Mouse (Mus musculus): ENCODE results near the gene Rnf39. TPM values are rescaled to one million over a fixed set of nuclear protein-coding genes. Genes with fewer than 3 reads are reported as not detected.

Rnf39 gene
- polyA plus RNA-seq, 1 experiment from 2014 or later = 0.80 TPM

DNA sequence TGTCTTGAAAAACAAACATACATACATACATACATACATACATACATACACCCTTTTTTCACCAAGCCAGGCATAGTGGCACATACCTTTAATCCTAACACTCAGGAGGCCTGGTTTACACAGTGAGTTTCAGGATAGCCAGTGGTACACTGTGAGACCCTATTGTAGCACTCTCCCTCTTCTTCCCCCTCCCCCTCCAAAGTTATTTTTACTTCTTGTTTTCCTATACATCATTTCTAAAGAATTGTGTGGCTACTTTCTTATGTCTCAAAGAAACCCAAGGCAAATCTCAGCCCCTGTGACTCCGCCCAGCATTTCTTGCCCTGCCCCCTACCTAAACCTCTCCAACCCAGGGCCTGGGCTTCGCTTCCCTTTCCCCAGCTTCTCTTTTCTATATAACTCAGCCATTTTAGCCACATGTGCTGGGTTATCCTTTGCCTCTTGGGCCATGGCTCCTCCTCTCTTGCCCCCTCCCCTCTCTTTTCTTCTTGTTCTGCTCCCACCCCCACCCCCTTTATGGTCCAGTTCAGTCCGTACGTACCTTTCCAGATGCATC, 51.1 kb downstream of the Rnf39 start:
- WGBS = 90% methylated on average over 4 of the region's 4 CpGs

DNA sequence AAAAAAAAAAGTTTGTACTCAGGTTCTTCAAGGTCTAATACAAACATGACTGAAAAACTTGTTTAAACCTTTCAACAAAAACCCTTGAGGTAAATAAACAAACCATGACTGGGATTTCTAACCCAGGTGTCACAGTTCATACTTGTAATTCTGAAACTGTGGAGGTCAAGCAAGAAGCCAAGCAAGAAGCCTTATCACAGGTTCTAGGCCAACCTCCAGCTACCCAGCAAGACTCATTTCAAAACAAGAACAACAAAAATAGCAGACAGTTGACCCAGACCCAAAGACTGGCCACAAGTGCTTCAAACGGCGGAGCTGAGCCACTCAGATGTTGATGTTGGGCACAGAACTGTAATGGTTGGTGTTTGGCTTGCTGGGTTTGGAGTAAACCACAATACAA, 51.8 kb downstream of the Rnf39 start:
- no peaks in the 10 kb centered on the region for H3K9me3 ChIP-seq
- H3K27ac ChIP-seq (replicated peaks) = no peak overlapping the region
- no peak overlapping the region for H3K4me3 ChIP-seq
- 92% methylated on average over 2 of the region's 2 CpGs for WGBS
- peaks cover 1% of the 10 kb centered on the region for H3K27me3 ChIP-seq
- H3K9ac ChIP-seq (replicated peaks) = no peak overlapping the region
- H3K36me3 ChIP-seq = no peaks in the 10 kb centered on the region
- no peak for ATAC-seq (replicated peaks)
- H3K4me2 ChIP-seq (replicated peaks) = no peak overlapping the region
- H3K4me1 ChIP-seq = no peaks in the 10 kb centered on the region

More for the DNA sequence above, 51.1 kb downstream of the Rnf39 start:
- Histone ChIP-seq H3K4me3 (no peak overlapping the region), H3K36me3 (no peaks in the 10 kb centered on the region), H3K4me2 (replicated peaks) (no peak overlapping the region), H3K27me3 (peaks cover 8% of the 10 kb centered on the region), H3K4me1 (no peaks in the 10 kb centered on the region), H3K27ac (replicated peaks) (no peak overlapping the region), H3K9ac (replicated peaks) (no peak overlapping the region), H3K9me3 (no peaks in the 10 kb centered on the region)
- ATAC-seq (replicated peaks) = no peak

DNA sequence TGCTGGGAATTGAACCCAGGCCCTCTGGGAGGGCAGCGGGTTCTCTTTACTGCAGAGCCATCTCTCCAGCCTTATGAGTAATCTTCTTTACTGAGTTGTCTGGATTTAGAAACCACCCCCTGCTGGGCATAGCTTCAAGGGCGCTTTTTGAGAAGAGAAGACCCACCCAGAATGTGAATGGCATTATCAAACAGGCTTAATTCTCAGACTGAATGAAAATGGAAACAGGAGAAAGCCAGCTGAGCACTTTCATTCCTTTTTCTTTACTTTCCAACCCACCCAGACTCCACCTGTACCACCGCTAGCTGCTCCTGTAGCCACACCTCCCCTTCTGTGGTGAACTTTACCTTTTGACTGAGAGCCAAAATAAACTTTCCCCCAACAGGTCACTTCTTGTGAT, 52.7 kb downstream of the Rnf39 start:
- H3K4me1 ChIP-seq = no peaks in the 10 kb centered on the region
- WGBS = 51% methylated on average over 3 of the region's 3 CpGs
- H3K4me3 ChIP-seq = no peak overlapping the region
- no peak overlapping the region for H3K9ac ChIP-seq (replicated peaks)
- no peaks in the 10 kb centered on the region for H3K36me3 ChIP-seq
- H3K27me3 ChIP-seq = no peaks in the 10 kb centered on the region
- no peak overlapping the region for H3K4me2 ChIP-seq (replicated peaks)
- no peak for ATAC-seq (replicated peaks)
- H3K9me3 ChIP-seq = no peaks in the 10 kb centered on the region
- H3K27ac ChIP-seq (replicated peaks) = no peak overlapping the region

DNA sequence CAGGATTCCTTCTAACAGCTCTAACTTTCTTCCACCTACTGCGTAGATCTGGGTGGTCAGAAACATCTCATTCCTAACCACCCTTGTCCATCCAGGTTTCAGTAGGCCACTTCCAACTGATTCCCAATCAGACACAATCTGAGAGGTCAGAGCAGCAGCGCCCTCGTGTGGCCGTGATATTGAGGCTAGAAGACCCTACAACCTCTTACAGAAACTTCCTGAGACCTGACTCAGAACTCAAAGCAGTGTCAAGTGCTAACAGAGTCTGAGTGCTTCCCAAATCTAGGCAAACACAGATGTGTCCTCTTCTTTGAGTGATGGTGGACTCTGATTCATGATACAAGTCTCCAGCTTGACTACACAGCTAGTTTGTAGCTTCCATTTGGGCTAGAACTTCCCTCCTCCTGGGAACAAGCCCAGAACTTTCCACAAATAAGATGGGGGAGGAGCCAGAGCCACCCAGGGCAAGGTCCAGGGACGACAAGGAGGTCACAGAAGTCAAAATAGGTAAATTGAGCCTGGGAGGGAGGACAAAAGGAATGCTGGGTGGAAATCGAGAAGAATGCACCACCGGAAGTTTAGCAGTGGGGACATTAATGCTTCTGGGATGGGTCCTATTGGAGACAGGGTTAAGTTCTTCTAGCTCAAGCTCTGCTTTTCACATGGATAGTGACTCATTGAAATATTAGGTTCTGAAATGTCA, 54.5 kb downstream of the Rnf39 start:
- WGBS = 28% methylated on average over 7 of the region's 7 CpGs
- no peak overlapping the region for H3K9ac ChIP-seq (replicated peaks)
- no peaks in the 10 kb centered on the region for H3K36me3 ChIP-seq
- no peak overlapping the region for H3K4me2 ChIP-seq (replicated peaks)
- no peaks in the 10 kb centered on the region for H3K27me3 ChIP-seq
- H3K9me3 ChIP-seq = no peaks in the 10 kb centered on the region
- no peaks in the 10 kb centered on the region for H3K4me1 ChIP-seq
- no peak overlapping the region for H3K27ac ChIP-seq (replicated peaks)
- no peak overlapping the region for H3K4me3 ChIP-seq
- ATAC-seq (replicated peaks) = no peak

Other genes with a start within 250 kb of the Rnf39 start
- not detected in 2 replicates for gene H2-M10.5, start 170.0 kb upstream of the Rnf39 start, polyA plus RNA-seq (2015; fragmentation: Nextera tagmentation; extraction: Ambion mirVana)
- not detected in 2 replicates for gene H2-M10.6, start 130.7 kb upstream of the Rnf39 start, polyA plus RNA-seq (2015; fragmentation: Nextera tagmentation; extraction: Ambion mirVana)
- 34.2 and 36.0 TPM in 2 replicates for gene Trim26, start 105.8 kb upstream of the Rnf39 start, polyA plus RNA-seq (2015; fragmentation: Nextera tagmentation; extraction: Ambion mirVana)
- gene Trim15, start 75.7 kb upstream of the Rnf39 start, polyA plus RNA-seq (2015; fragmentation: Nextera tagmentation; extraction: Ambion mirVana) = 0.18 and 0.51 TPM in 2 replicates
- 1.2 and 1.8 TPM in 2 replicates for gene Trim10, start 73.3 kb upstream of the Rnf39 start, polyA plus RNA-seq (2015; fragmentation: Nextera tagmentation; extraction: Ambion mirVana)
- not detected in 2 replicates for gene Trim40, start 52.8 kb upstream of the Rnf39 start, polyA plus RNA-seq (2015; fragmentation: Nextera tagmentation; extraction: Ambion mirVana)
- gene Trim31, start 44.8 kb upstream of the Rnf39 start, polyA plus RNA-seq (2015; fragmentation: Nextera tagmentation; extraction: Ambion mirVana) = not detected in 2 replicates
- gene Ppp1r11, start 8.8 kb downstream of the Rnf39 start, polyA plus RNA-seq (2015; fragmentation: Nextera tagmentation; extraction: Ambion mirVana) = 156 and 164 TPM in 2 replicates
- gene Znrd1, start 15.6 kb downstream of the Rnf39 start, polyA plus RNA-seq (2015; fragmentation: Nextera tagmentation; extraction: Ambion mirVana) = 71.2 and 74.1 TPM in 2 replicates
- 5.1 and 5.9 TPM in 2 replicates for gene Znrd1as, start 15.7 kb downstream of the Rnf39 start, polyA plus RNA-seq (2015; fragmentation: Nextera tagmentation; extraction: Ambion mirVana)
- gene 2410137M14Rik, start 38.3 kb downstream of the Rnf39 start, polyA plus RNA-seq (2015; fragmentation: Nextera tagmentation; extraction: Ambion mirVana) = 0.37 TPM in 1 of 2 replicates, not detected in the other
- 2.0 TPM in 2 replicates for gene H2-M5, start 46.6 kb downstream of the Rnf39 start, polyA plus RNA-seq (2015; fragmentation: Nextera tagmentation; extraction: Ambion mirVana)
- 329 and 340 TPM in 2 replicates for gene Zfp57, start 58.2 kb downstream of the Rnf39 start, polyA plus RNA-seq (2015; fragmentation: Nextera tagmentation; extraction: Ambion mirVana)
- gene Mog, start 80.5 kb downstream of the Rnf39 start, polyA plus RNA-seq (2015; fragmentation: Nextera tagmentation; extraction: Ambion mirVana) = 1.9 and 2.4 TPM in 2 replicates
- 50.9 and 53.1 TPM in 2 replicates for gene Gabbr1, start 103.0 kb downstream of the Rnf39 start, polyA plus RNA-seq (2015; fragmentation: Nextera tagmentation; extraction: Ambion mirVana)
- gene Olfr90, start 145.6 kb downstream of the Rnf39 start, polyA plus RNA-seq (2015; fragmentation: Nextera tagmentation; extraction: Ambion mirVana) = not detected in 2 replicates
- gene Olfr91, start 155.4 kb downstream of the Rnf39 start, polyA plus RNA-seq (2015; fragmentation: Nextera tagmentation; extraction: Ambion mirVana) = not detected in 2 replicates
- gene Olfr92, start 177.2 kb downstream of the Rnf39 start, polyA plus RNA-seq (2015; fragmentation: Nextera tagmentation; extraction: Ambion mirVana) = not detected in 2 replicates
- not detected in 2 replicates for gene Olfr93, start 218.6 kb downstream of the Rnf39 start, polyA plus RNA-seq (2015; fragmentation: Nextera tagmentation; extraction: Ambion mirVana)